31 mouse cellular contexts compared by ENCODE assay signal in the genomic region with DNA sequence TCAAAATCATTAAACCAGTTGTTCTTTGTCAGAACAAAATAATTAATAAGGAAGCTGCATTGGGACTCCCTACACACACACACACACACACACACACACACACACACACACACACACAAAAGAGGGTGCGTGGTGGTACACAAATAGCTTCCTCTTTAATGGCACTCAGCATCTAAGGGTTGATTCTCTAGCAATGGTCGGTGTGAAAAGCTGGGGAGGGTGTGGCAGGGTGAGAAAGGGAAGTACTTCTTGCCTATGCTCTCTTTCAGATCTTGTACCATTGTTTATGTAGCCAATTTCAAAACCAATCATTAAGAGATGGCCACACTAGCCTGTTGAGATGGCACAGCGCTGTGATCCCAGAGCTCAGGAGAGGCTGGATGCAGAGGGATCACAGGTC. TPM values are rescaled to one million over a fixed set of nuclear protein-coding genes. Genes with fewer than 3 reads are reported as not detected.
DNase-seq lines count a peak whose midpoint lies in the region; ATAC-seq and TF ChIP-seq lines count a peak whose summit lies in the region.
"Had no signal": no experiment of that assay in that cellular context is flagged by ENCODE, and none has a peak within 500 bp of the region (broad histone marks: within the 10 kb centered on the region; RNA-seq: fewer than 3 reads in every experiment).

No protein-coding gene starts in this region.

- DNase-seq in 416B (ENCODE audit: low read depth) = peak; percentile 36
- peak; percentile 86 for DNase-seq in MEL (ENCODE audit: low read depth, low spot score)
- no peak for DNase-seq in cerebellum, adult 11-12 months
- DNase-seq: adrenal gland, postnatal 25 days; cerebellum, adult 9-10 months; cerebellum, postnatal 36 days; embryo, embryonic 11 days; gastrocnemius, adult 2 months; heart, postnatal 4 days; liver; lung, adult 2 months; lung, postnatal 10 days; retina, postnatal 1 day; right cerebral cortex, postnatal 14 days; thymus, adult 18-20 months; thymus, postnatal 25 days had no signal

- H3K4me3 ChIP-seq in MEL (ENCODE audit: control insufficient read depth in 1 of 2, insufficient read depth in 1 of 2, low read depth in 2 of 2, low read length in 2 of 2) = no peak overlapping the region
- no peak overlapping the region for H3K4me3 ChIP-seq in kidney, embryonic 16.5 days (ENCODE audit: low read length)
- H3K4me3 ChIP-seq: embryonic facial prominence, embryonic 12.5 days; forebrain, embryonic 15.5 days; gastrocnemius, adult 2 months; megakaryocyte, embryonic 14.5 days; midbrain, embryonic 13.5 days had no signal

- H3K27ac ChIP-seq in MEL (ENCODE audit: control insufficient read depth, low read depth, low read length) = no peak overlapping the region
- H3K27ac ChIP-seq in kidney, embryonic 16.5 days (ENCODE audit: low read length) = no peak overlapping the region
- H3K27ac ChIP-seq: embryonic facial prominence, embryonic 12.5 days; forebrain, embryonic 15.5 days; gastrocnemius, adult 2 months; hindbrain, embryonic 14.5 days; liver, embryonic 14.5 days; midbrain, embryonic 13.5 days; stomach, postnatal 0 days had no signal

- no peak for TF ChIP-seq CTCF in MEL (IDR thresholded peaks at IDR 0.05 in 2 of 3, conservative IDR thresholded peaks at IDR 0.05 in 1 of 3; ENCODE audit: control insufficient read depth in 1 of 3, insufficient read depth in 1 of 3, low read depth in 2 of 3, low read length in 3 of 3, poor library complexity in 1 of 3, severe bottlenecking in 1 of 3)

- peaks cover 0 to 5% of the 10 kb centered on the region in 2 experiments; a peak in 2 of 4 replicates for H3K36me3 ChIP-seq in MEL (ENCODE audit: control insufficient read depth in 1 of 2, insufficient read depth in 2 of 2, low read length in 2 of 2)
- H3K36me3 ChIP-seq in kidney, embryonic 16.5 days (ENCODE audit: insufficient read depth, low read length) = no peaks in the 10 kb centered on the region
- H3K36me3 ChIP-seq: embryonic facial prominence, embryonic 12.5 days; forebrain, embryonic 15.5 days; midbrain, embryonic 13.5 days had no signal

- no peak overlapping the region for H3K4me2 ChIP-seq in kidney, embryonic 16.5 days (replicated peaks; ENCODE audit: low read depth, low read length)
- H3K4me2 ChIP-seq: embryonic facial prominence, embryonic 12.5 days; forebrain, embryonic 15.5 days; heart, embryonic 11.5 days; hindbrain, embryonic 14.5 days; midbrain, embryonic 13.5 days had no signal

- no peak for TF ChIP-seq POLR2A in MEL (IDR thresholded peaks at IDR 0.05; ENCODE audit: control insufficient read depth in 1 of 2, insufficient read depth in 1 of 2, low read depth in 1 of 2, low read length in 2 of 2, poor library complexity in 1 of 2)

- no peak for TF ChIP-seq EP300 in MEL (IDR thresholded peaks at IDR 0.05; ENCODE audit: low read depth in 1 of 2, low read length in 2 of 2)

- H3K9me3 ChIP-seq in MEL (replicated peaks; ENCODE audit: insufficient read depth, low read length) = no peaks in the 10 kb centered on the region
- H3K9me3 ChIP-seq in kidney, embryonic 16.5 days (ENCODE audit: low read length) = no peaks in the 10 kb centered on the region
- H3K9me3 ChIP-seq: embryonic facial prominence, embryonic 12.5 days; forebrain, embryonic 15.5 days; megakaryocyte, embryonic 14.5 days; midbrain, embryonic 13.5 days had no signal

- H3K4me1 ChIP-seq in MEL (ENCODE audit: control insufficient read depth in 1 of 2, insufficient read depth in 2 of 2, low read length in 2 of 2) = peaks cover 0 to 11% of the 10 kb centered on the region in 2 experiments; a peak in 2 of 4 replicates
- H3K4me1 ChIP-seq in kidney, embryonic 16.5 days (ENCODE audit: insufficient read depth, low read length) = peaks cover 25% of the 10 kb centered on the region
- H3K4me1 ChIP-seq: forebrain, embryonic 15.5 days; megakaryocyte, embryonic 14.5 days had no signal

- peak; percentile 86 for ATAC-seq in granulocyte monocyte progenitor cell, adult 5-6 weeks (replicated peaks; ENCODE audit: poor library complexity, severe bottlenecking)
- ATAC-seq in neutrophil, adult 5-6 weeks (ENCODE audit: extremely low read depth, insufficient number of reproducible peaks, low FRiP score, poor library complexity, severe bottlenecking) = peak; percentile 62
- ATAC-seq in cerebellum, adult (ENCODE audit: insufficient number of reproducible peaks, low FRiP score, low TSS enrichment) = no peak
- no peak for ATAC-seq in kidney, embryonic 16.5 days (ENCODE audit: low FRiP score, low TSS enrichment)
- ATAC-seq: forebrain, embryonic 15.5 days; intestine, postnatal 0 days; midbrain, embryonic 13.5 days; Patski had no signal

- TF ChIP-seq RAD21 in MEL (IDR thresholded peaks at IDR 0.05; ENCODE audit: low read depth, low read length) = no peak

- H3K9ac ChIP-seq in MEL (ENCODE audit: control insufficient read depth, low read depth, low read length, poor library complexity, severe bottlenecking) = no peak overlapping the region
- H3K9ac ChIP-seq in kidney, embryonic 16.5 days (replicated peaks; ENCODE audit: low read length) = no peak overlapping the region
- H3K9ac ChIP-seq: embryonic facial prominence, embryonic 12.5 days; forebrain, embryonic 15.5 days; hindbrain, embryonic 14.5 days; liver, embryonic 14.5 days; midbrain, embryonic 13.5 days had no signal

- H3K27me3 ChIP-seq in MEL (ENCODE audit: control insufficient read depth in 1 of 2, insufficient read depth in 2 of 2, low read length in 2 of 2) = no peaks in the 10 kb centered on the region
- no peaks in the 10 kb centered on the region for H3K27me3 ChIP-seq in kidney, embryonic 16.5 days (ENCODE audit: insufficient read depth, low read length)
- H3K27me3 ChIP-seq: CH12.LX; embryonic facial prominence, embryonic 12.5 days; forebrain, embryonic 15.5 days; megakaryocyte, embryonic 14.5 days; midbrain, embryonic 13.5 days; Patski had no signal

- 79% methylated on average over 3 of the region's 3 CpGs for WGBS in kidney, embryonic 16.5 days

- no peaks in the 10 kb centered on the region for H3K79me2 ChIP-seq in MEL (ENCODE audit: control insufficient read depth, insufficient read depth, low read length, poor library complexity)

TF ChIP-seq in MEL, 35 proteins besides CTCF, POLR2A, EP300 and RAD21:
- TF ChIP-seq ZKSCAN1 (IDR thresholded peaks at IDR 0.05; ENCODE audit: low read depth, low read length) (no peak), MYC (IDR thresholded peaks at IDR 0.05; ENCODE audit: low read depth, low read length) (no peak), MAX (IDR thresholded peaks at IDR 0.05; ENCODE audit: low read length) (no peak), GABPA (IDR thresholded peaks at IDR 0.05; ENCODE audit: low read depth, low read length) (no peak), BHLHE40 (IDR thresholded peaks at IDR 0.05; ENCODE audit: borderline replicate concordance, low read depth, low read length) (no peak), MYB (IDR thresholded peaks at IDR 0.05; ENCODE audit: low read depth, low read length) (no peak), CHD2 (IDR thresholded peaks at IDR 0.05; ENCODE audit: low read length) (no peak), TBP (IDR thresholded peaks at IDR 0.05; ENCODE audit: low read depth, low read length) (no peak), NRF1 (IDR thresholded peaks at IDR 0.05; ENCODE audit: insufficient read depth, low read depth, low read length, poor library complexity, severe bottlenecking) (no peak)

RNA-seq across cellular contexts. Expression of a gene that starts 23.1 kb away (rescaled TPM):
- 3.1 and 3.5 TPM in 2 replicates for total RNA-seq in MEL (2012; rRNA removed)
- polyA plus RNA-seq in MEL (2012; ENCODE audit: insufficient read depth in 1 of 2, insufficient read length in 2 of 2, low read depth in 1 of 2, low replicate concordance in 2 of 2, missing spikeins in 1 of 2) = 1 to 10 TPM in 1 of 2 experiments, not detected in 1; 6.1 TPM
- total RNA-seq in granulocyte monocyte progenitor cell, adult 5-6 weeks (2014; fragmentation: Nextera tagmentation) = 21.6 and 25.7 TPM in 2 replicates
- 30.3 and 30.6 TPM in 2 replicates for total RNA-seq in granulocyte monocyte progenitor cell, adult 5-6 weeks (2017)
- total RNA-seq in neutrophil, adult 5-6 weeks (2017) = 5.3 and 5.7 TPM in 2 replicates
- polyA plus RNA-seq in kidney, embryonic 16.5 days (2015; fragmentation: Nextera tagmentation; extraction: Ambion mirVana) = 38.3 and 42.5 TPM in 2 replicates

Comparison
In these comparisons a context has a peak if more than half of its experiments do, and no peak if none do; other contexts are left out.
1. ATAC-seq: peak in granulocyte monocyte progenitor cell, adult 5-6 weeks (single experiment) and neutrophil, adult 5-6 weeks (single experiment); none in cerebellum, adult (single experiment) and kidney, embryonic 16.5 days (single experiment).